Mouse (Mus musculus): ENCODE results near the gene Tuba1a. TPM values are rescaled to one million over a fixed set of nuclear protein-coding genes. Genes with fewer than 3 reads are reported as not detected.
A peak's percentile ranks its signal among the peaks of the same experiment; 100 is the strongest.

The Tuba1a gene
- polyA plus RNA-seq, 1 experiment from 2014 or later: 7,386 TPM

GRCm38 (mm10) chr15:98991540-98992050 is 38.1 kb upstream of the Tuba1a start:
- Histone ChIP-seq H3K36me3 (replicated peaks) (no peaks in the 10 kb centered on the region), H3K9me3 (no peaks in the 10 kb centered on the region), H3K4me3 (replicated peaks) (peak overlapping the region; percentile 14; the same call in 1 of the 2 replicates), H3K27me3 (no peaks in the 10 kb centered on the region), H3K9ac (peak overlapping the region; percentile 57), H3K27ac (peak overlapping the region; percentile 95), H3K4me1 (peaks cover 68% of the 10 kb centered on the region), H3K4me2 (peak overlapping the region; percentile 72)
- WGBS: 3% methylated on average over 9 of the region's 9 CpGs
- ATAC-seq (ENCODE audit: low FRiP score): no peak

GRCm38 (mm10) chr15:98990669-98991539 is 37.4 kb upstream of the Tuba1a start:
- Histone ChIP-seq H3K4me3 (replicated peaks) (peak overlapping the region; percentile 14; the same call in 1 of the 2 replicates), H3K9ac (peak overlapping the region; percentile 57), H3K4me2 (peak overlapping the region; percentile 72), H3K9me3 (no peaks in the 10 kb centered on the region), H3K36me3 (replicated peaks) (no peaks in the 10 kb centered on the region), H3K27ac (peak overlapping the region; percentile 95), H3K4me1 (peaks cover 75% of the 10 kb centered on the region), H3K27me3 (no peaks in the 10 kb centered on the region)
- no peak for ATAC-seq (ENCODE audit: low FRiP score)
- 8% methylated on average over 15 of the region's 15 CpGs for WGBS

- Histone ChIP-seq H3K9ac (peak overlapping the region; percentile 57), H3K27ac (peak overlapping the region; percentile 95), H3K36me3 (replicated peaks) (no peaks in the 10 kb centered on the region), H3K4me2 (peak overlapping the region; percentile 72), H3K4me1 (peaks cover 85% of the 10 kb centered on the region), H3K27me3 (no peaks in the 10 kb centered on the region), H3K9me3 (no peaks in the 10 kb centered on the region), H3K4me3 (replicated peaks) (peak overlapping the region; percentile 14; the same call in 1 of the 2 replicates)
- 30% methylated on average over 11 of the region's 12 CpGs for WGBS
- no peak for ATAC-seq (ENCODE audit: low FRiP score)
Observed at GRCm38 (mm10) chr15:98989701-98990430, 36.4 kb upstream of the Tuba1a start.

GRCm38 (mm10) chr15:98988787-98989186 is 35.3 kb upstream of the Tuba1a start:
- Histone ChIP-seq H3K4me1 (peaks cover 91% of the 10 kb centered on the region), H3K4me2 (0 out of 2 replicates have a peak overlapping the region, but pooled peaks have one; percentile 63), H3K27me3 (no peaks in the 10 kb centered on the region), H3K27ac (no peak overlapping the region), H3K36me3 (replicated peaks) (no peaks in the 10 kb centered on the region), H3K9me3 (no peaks in the 10 kb centered on the region), H3K4me3 (replicated peaks) (no peak overlapping the region), H3K9ac (no peak overlapping the region)
- no peak for ATAC-seq (ENCODE audit: low FRiP score)
- 53% methylated on average over 3 of the region's 3 CpGs for WGBS

GRCm38 (mm10) chr15:98987661-98988181 is 34.2 kb upstream of the Tuba1a start:
- 30% methylated on average over 8 of the region's 8 CpGs for WGBS
- no peak for ATAC-seq (ENCODE audit: low FRiP score)
- H3K4me3 ChIP-seq (replicated peaks): peak overlapping the region; percentile 17; the same call in 1 of the 2 replicates
- H3K4me1 ChIP-seq: peaks cover 95% of the 10 kb centered on the region
- H3K4me2 ChIP-seq: peak overlapping the region; percentile 63
- peak overlapping the region; percentile 97 for H3K27ac ChIP-seq
- peak overlapping the region; percentile 36; the same call in 1 of the 2 replicates for H3K9ac ChIP-seq
- no peaks in the 10 kb centered on the region for H3K9me3 ChIP-seq
- no peaks in the 10 kb centered on the region for H3K36me3 ChIP-seq (replicated peaks)
- no peaks in the 10 kb centered on the region for H3K27me3 ChIP-seq

- ATAC-seq (ENCODE audit: low FRiP score): no peak
- peak overlapping the region; percentile 97 for H3K27ac ChIP-seq
- H3K4me2 ChIP-seq: peak overlapping the region; percentile 63
- peak overlapping the region; percentile 17 for H3K4me3 ChIP-seq (replicated peaks)
- 4% methylated on average over 7 of the region's 7 CpGs for WGBS
- peaks cover 95% of the 10 kb centered on the region for H3K4me1 ChIP-seq
- H3K36me3 ChIP-seq (replicated peaks): no peaks in the 10 kb centered on the region
- H3K9me3 ChIP-seq: no peaks in the 10 kb centered on the region
- no peaks in the 10 kb centered on the region for H3K27me3 ChIP-seq
- peak overlapping the region; percentile 36; the same call in 1 of the 2 replicates for H3K9ac ChIP-seq
Observed at GRCm38 (mm10) chr15:98987077-98987630, 33.7 kb upstream of the Tuba1a start.

GRCm38 (mm10) chr15:98985982-98986715 is 32.6 kb upstream of the Tuba1a start:
- Histone ChIP-seq H3K27me3 (no peaks in the 10 kb centered on the region), H3K9me3 (no peaks in the 10 kb centered on the region), H3K4me2 (peak overlapping the region; percentile 63), H3K36me3 (replicated peaks) (no peaks in the 10 kb centered on the region), H3K4me1 (peaks cover 92% of the 10 kb centered on the region), H3K9ac (peak overlapping the region; percentile 68), H3K4me3 (replicated peaks) (peak overlapping the region; percentile 44), H3K27ac (peak overlapping the region; percentile 97)
- WGBS: 17% methylated on average over 12 of the region's 12 CpGs
- no peak for ATAC-seq (ENCODE audit: low FRiP score)

GRCm38 (mm10) chr15:98985240-98985981 is 31.9 kb upstream of the Tuba1a start:
- ATAC-seq (ENCODE audit: low FRiP score): peak; percentile 50
- peaks cover 85% of the 10 kb centered on the region for H3K4me1 ChIP-seq
- WGBS: 3% methylated on average over 29 of the region's 29 CpGs
- H3K4me3 ChIP-seq (replicated peaks): peak overlapping the region; percentile 44
- H3K4me2 ChIP-seq: peak overlapping the region; percentile 63
- no peaks in the 10 kb centered on the region for H3K36me3 ChIP-seq (replicated peaks)
- H3K9me3 ChIP-seq: no peaks in the 10 kb centered on the region
- H3K27me3 ChIP-seq: no peaks in the 10 kb centered on the region
- H3K9ac ChIP-seq: peak overlapping the region; percentile 68
- H3K27ac ChIP-seq: peak overlapping the region; percentile 97

GRCm38 (mm10) chr15:98984681-98985080 is 31.2 kb upstream of the Tuba1a start:
- Histone ChIP-seq H3K9me3 (no peaks in the 10 kb centered on the region), H3K4me2 (peak overlapping the region; percentile 63), H3K27ac (peak overlapping the region; percentile 97), H3K4me3 (replicated peaks) (peak overlapping the region; percentile 44), H3K9ac (peak overlapping the region; percentile 68), H3K27me3 (no peaks in the 10 kb centered on the region), H3K36me3 (replicated peaks) (no peaks in the 10 kb centered on the region), H3K4me1 (peaks cover 85% of the 10 kb centered on the region)
- WGBS: 39% methylated on average over 6 of the region's 6 CpGs
- no peak for ATAC-seq (ENCODE audit: low FRiP score)

- H3K9me3 ChIP-seq: no peaks in the 10 kb centered on the region
- H3K4me3 ChIP-seq (replicated peaks): peak overlapping the region; percentile 27
- no peaks in the 10 kb centered on the region for H3K36me3 ChIP-seq (replicated peaks)
- 21% methylated on average over 16 of the region's 16 CpGs for WGBS
- peak overlapping the region; percentile 63 for H3K4me2 ChIP-seq
- peak; percentile 55 for ATAC-seq (ENCODE audit: low FRiP score)
- no peaks in the 10 kb centered on the region for H3K27me3 ChIP-seq
- H3K9ac ChIP-seq: peak overlapping the region; percentile 53
- H3K27ac ChIP-seq: peak overlapping the region; percentile 78
- peaks cover 80% of the 10 kb centered on the region for H3K4me1 ChIP-seq
Observed at GRCm38 (mm10) chr15:98983431-98984081, 30.1 kb upstream of the Tuba1a start.
